Mouse (Mus musculus): ENCODE measurements around the gene Phlpp1.

DNA sequence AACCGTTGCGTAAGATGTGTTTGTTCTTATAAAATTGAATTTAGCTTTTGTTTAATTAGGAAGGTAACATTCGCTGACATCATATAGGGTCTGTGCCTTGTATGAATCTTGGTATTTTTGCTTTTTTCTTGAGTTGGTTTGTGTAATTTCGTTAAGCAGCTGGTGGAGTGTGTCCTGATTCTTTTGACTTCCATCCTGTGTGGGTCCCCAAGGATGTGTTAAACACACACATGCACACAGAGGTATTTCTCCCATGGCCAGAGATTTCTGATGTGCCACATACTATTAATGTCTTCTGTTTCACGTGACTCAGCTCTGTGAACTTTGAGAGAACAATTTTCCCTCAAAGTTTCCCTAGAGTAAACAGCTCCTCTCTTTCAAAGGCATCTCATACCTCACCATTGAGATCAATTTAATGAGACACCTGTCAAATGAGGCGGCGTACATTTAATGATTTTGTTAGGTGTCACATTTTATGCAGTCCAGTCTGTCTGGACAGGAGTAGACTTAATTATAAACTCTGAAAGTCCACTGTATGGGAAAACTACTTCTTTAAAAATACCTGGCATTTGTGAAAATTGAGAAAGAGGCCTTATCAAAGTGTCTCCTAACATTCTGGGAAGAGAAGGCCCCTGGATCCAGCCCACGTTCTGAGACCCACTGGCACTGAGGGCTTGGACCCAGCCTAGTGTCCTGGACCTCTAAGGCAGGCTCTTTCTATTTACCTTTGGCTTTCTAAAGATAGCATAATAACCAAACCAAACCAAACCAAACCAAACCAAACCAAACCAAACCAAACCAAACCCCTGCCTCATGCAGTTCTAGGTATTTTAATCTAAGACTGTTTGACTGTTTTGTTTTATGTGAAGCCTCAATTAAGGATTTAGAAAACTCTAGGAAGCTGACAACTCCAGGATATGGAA is 6.6 kb downstream of the Phlpp1 start:
- TF ChIP-seq CTCF (IDR thresholded peaks at IDR 0.05; ENCODE audit: low read depth): no peak
- TF ChIP-seq EP300 (optimal IDR thresholded peaks at IDR 0.05): no peak
